Mouse (Mus musculus) spleen, embryonic (tissue): Measurements from ENCODE around the gene Acadsb.
"Not testable (repeated sequence)": the region's sequence is repeated elsewhere in the genome, so short reads cannot be mapped to it uniquely, and the experiment has no call there.

ENCODE experiments used
- CTCF ChIA-PET: fragments of 350-600 bp; sonication (Branson Sonifier 250); formaldehyde crosslinking; loops from one replicate; lab custom pipeline; 2022; lab: Charles Lee

Gene Acadsb

DNA sequence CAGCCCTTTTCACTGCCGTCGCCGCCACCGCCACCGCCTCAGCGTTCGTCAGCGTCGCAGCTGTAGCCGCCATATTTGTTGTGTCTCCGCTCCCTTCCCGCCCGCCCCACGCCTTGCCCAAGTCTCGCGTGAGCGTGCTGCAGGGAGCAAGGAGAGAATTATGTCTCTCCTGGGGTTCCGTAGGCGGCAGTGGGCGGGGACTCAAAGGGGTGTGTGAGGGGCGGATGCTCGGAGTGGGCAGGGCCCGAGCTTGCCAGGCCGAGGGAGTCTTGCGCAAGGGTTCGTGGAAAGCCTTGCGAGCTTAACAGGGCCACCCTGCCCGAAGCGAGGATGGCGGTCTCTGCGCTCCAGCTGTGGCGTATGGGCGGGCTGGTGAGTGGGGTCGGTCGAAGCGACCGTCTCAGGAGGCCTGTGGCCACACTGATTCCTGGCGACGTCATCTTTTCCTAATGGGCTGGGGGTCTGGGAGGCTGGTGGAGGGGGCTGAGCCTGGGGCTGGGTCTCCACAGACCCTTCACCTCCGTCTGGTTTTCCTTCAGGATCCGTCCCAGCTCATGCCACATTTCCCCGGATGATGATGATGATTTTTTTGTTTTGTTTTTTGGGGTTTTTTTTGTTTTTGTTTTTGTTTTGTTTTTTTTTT lies at the start of gene Acadsb, which contains the start of gene Ikzf5:
TSS of gene Acadsb (plus strand) at position 186 of the 643 bp plus-strand sequence.
TSS of gene Ikzf5 (minus strand) at position 106 of the 643 bp plus-strand sequence.
- CTCF ChIA-PET = no interaction called here

DNA sequence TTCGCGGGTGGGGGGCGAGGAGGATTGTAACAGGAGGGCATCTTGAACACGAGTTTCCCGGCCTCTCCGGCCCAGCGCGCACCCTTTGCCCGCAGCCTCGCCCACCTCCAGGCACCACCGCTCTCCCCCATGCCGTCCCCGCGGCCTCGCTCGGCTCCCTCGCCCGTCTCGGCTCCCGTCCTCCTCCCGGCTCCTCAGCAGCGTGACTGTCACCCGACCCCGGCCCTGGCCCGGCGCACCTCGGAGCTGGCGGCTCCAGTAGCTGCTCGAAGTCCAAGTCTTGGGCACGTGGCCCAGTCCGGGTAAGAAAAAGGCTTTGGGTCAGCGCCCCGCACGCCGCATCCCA lies 48.2 kb upstream of the Acadsb start:
- CTCF ChIA-PET = no interaction called here

DNA sequence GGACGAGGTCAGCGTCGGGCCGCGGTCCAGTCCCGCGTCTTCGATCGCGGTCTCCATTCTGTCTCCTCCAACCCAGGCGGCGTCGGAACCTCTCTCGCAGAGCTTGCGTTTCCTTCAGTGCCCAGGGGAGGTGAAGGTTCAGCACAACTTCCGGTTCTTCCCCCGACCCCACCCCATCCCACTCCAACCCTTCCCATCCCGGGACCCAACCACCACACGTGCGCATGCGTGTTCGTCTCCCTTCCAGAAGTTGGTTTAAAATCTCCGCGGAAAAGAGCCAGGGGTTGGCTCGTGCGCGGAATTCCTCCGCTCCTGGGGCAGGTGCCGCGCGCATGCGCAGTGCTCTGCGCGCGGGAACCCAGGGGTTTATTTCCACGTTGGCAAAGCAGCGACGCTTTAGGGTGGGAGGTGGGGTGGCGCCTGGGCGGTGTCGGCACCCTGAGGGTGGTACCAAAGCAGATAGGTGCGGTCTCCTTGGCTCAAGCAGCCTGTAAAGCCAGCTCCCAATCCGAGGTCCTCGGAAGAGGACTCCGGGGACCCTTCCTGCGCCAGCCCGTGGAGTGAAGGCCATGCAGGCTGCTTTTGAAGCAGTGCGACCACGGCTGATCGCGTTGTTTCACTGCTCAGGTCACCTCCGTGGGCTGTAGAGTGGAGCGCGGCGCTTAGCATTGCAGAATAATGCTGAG lies 47.6 kb upstream of the Acadsb start, which contains the start of gene 2310057M21Rik:
TSS of gene 2310057M21Rik (minus strand) at position 145 of the 686 bp plus-strand sequence.
- CTCF ChIA-PET = interaction anchor here (1.0 kb wide), 1 partner anchor 9 kb away, joined by 5 read pairs; no protein-coding TSS in a partner anchor

DNA sequence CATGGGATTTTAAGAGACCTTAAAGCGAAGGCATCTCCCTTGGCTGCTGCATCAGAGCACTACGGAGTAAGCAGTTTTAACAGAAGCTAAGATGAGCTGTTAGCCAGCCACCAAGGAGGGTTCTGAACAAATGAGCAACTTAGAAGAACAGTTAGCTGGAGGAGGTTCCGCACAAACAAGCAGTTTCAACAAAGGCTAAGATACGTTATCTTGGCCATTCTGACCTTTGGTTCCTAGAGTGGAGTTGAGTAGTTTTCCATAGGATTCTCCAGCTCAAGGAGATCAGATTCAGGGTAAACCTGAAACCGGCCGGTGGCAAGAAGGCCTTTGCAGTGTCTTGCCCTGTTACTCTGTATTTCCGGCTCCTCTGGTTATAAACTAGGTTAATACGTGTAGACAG lies 46.3 kb upstream of the Acadsb start:
- CTCF ChIA-PET = no interaction called here

DNA sequence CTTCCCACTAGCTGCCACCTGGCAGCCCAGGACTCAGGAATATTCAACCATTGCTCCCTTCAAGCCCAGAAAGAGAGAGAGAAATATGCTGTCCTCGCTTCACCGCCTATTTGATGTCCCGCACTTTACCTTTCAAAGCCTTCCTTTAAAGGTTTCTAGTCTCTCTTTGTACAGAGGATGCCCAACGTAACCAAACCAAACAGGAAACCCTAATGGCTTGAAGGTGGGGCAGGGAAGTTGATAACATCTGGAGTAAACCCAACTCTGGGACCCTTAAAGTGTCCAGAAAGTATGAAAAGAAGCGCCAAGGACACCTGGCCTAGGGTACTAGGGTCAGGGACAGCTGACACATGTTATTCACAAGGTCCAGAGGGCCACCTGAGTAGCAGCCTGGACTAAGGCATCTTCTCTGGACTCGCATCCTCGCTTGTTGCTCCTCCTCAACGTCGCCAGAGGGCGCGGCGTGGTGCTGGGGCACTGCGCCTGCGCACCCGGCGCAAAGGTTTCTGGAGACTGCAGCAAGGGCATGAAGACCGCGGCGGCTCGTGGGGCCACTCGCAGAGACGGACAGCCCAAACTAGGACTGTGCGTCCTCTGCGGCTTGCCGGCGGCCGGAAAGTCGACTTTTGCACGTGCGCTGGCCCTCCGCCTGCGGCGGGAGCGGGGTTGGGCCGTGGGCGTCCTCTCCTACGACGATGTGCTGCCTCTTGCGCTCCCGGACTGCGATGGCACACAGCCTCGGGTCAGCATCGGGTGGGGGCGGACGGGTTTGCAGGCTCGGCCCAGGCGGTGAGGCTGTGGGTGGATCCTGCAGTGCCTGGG lies 39.5 kb upstream of the Acadsb start, which contains the start of gene Pstk:
TSS of gene Pstk (plus strand) at position 494 of the 822 bp plus-strand sequence.
- CTCF ChIA-PET = interaction anchor here (0.9 kb wide), 1 partner anchor 8 kb away, joined by 5 read pairs; the partner anchor contains the start of gene 2310057M21Rik

DNA sequence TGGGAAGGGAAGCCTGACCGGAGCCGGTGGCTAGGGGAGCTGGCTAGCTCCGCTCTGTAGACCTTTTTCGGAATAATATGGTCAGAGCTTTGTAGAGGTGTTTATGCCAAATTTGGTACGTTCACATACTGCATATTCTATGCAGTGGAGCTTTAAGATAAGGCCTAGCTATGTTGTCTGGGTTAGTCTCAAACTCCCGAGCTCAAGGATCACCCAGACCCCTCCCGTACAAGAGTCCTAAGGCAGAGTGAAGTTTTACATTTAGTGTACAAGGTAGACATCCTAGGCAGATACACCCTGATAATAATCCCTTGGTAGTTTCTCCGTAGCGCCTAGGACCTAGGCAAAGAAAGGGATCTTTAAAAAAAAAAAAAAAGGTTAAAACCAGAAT lies 38.9 kb upstream of the Acadsb start:
- CTCF ChIA-PET = interaction anchor here (0.7 to 0.9 kb wide), 2 partner anchors 9 to 30 kb away, joined by 4 to 5 read pairs; partner anchors contain the start of gene 2310057M21Rik

DNA sequence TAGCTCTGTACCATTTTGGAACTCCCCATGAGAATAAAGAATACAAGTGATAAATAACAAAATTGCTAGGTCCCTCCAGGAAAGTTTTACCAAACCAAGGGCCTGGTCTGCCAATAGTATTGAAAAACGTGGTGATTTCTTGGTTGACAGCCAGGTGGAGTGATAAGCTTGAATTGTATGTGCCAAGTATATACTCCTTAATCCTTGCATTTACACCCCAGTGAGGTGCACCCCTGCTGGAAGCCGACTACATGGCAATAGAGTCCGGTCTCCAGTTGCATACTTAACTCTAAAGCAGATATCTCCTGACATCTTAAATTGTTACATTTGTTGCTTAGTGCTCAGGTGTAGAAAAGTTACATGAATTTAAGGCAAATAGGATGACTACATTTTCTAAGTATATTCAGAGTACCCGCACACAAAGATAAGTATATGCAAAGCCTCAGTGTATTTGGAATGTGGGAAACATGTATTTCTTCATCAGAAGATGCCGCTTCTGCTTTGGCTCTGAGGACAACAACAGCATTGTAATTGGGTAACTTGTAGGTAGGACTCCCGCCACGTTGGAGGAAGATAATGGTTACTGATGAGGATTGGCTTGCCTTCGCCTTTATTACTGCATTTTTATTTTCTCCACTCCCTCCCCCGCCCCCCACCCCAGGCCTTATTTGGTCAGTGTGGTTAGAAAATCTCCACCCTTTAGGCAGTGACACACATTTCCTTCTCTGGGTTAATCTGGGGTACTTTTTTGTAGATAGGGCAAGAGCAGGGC lies 38.3 kb upstream of the Acadsb start:
- CTCF ChIA-PET = interaction anchor here (0.7 to 0.9 kb wide), 2 partner anchors 9 to 29 kb away, joined by 4 to 5 read pairs; partner anchors contain the start of gene 2310057M21Rik

DNA sequence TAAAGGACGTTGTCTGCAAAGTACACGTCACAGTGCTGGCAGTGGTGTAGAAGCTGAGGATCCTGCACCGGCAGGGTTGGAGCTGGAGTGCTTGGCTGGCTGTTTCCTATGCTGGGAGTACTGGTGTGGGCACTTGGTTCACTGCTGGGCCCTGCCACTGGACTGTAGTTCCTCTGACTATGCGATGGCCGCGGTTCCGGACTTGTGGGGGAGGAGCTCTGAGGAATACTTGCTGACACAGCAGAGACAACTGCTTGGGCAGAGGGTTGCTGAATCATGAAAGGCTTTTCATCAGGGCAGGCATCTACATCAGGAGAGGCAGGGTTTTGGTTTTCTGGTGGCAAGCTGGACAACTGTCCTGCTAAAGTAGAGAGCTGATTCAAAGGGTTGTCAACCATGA lies 18.6 kb upstream of the Acadsb start:
- CTCF ChIA-PET = not testable (repeated sequence)

DNA sequence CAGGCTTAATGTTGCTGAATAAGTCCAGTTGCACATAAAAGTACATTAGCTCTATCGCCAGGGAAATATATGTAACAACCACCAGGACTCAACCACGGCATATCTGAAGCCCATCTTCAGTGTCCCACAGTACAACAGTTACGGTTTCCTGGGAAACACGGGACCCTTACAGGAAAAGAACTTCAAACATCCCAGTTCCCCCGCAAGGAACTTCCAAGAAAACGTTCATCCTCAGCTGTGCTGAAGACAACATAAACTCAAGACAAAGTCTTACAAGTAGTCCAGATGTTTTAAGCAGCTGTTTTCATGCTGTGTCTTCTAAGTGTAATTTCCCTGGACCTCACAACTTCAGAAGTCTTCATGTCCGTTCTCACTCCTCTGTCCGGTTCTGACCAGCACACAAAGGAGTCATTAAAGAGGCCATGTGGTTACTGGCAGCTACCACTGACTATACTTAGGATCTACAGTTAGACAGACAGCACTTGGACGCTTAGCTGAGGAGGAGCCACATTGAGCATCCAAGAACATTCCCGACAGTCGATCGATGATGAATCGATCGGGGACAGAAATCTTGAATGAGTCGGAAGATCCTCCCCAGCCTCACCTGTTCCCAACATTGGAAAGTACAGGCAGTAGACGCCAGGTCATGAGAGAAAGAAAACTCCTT lies 947 bp upstream of the Acadsb start:
- CTCF ChIA-PET = no interaction called here

DNA sequence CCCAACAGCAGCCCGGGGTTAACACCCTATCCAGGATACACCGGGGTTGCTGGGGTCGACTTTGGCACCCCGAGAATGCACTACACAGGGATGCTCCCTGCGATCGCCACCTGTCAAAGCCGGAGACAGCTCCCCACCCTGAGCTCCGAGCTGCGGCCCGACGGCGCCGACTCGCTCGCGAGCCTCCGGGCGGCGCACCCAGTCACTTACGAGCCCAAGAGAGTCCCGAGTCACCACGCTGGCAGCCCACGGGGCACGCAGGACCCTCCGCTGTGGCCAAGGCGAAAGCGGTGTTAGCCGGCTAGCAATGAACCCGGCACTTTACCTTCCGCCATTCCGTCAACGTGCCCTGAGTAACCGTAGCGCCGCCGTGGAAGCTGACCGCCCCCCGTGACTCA lies 414 bp upstream of the Acadsb start:
- CTCF ChIA-PET = no interaction called here

DNA sequence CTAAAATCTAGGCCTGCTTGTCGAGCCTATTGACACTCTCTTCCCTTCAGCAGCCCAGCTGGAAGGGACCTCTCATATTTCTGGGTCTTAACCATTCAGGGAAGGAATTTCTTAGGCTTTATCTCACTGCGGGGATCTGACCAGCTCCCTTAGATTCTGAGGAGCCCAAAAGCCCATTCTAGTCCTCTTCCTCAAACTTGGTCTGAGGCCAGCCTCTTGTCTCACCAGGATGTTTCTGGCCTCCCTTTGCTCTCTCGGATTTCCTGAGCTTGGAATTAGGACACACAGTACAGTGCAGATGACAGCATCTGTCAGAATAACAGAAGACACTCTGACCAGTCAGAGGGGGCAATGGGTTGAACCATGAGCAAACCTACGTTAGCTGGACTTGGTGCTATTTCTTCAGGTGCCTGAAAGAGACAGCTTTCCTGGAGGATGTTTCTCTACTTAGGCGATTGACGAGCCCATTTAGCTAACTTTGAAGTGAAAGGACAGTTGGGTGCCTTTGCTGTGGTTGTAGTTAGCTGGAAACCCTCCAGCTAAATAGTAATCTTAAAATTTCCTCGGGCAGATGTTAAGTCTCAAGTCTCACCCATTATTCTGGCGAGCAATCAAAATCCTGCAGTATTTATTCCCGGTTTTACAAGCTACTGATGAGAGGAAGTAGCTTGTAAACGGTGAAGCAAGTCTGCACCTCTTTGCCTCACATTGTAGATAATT lies 980 bp downstream of the Acadsb start:
- CTCF ChIA-PET = no interaction called here

DNA sequence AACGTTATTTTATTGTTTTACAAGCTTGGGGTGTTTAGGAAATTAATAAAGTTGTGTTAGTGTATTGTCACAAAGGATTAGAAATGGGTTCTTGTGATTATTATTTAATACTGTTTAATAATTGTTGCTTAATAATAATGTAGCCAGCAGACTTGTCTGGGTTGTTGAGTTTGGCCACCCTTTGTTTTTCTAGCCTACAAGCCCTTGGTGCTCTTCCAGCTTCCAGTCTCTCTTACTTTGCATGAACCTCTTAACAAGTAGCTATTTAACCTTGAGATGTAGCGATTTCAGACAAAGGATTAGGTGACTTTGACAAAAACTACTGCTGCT lies 1.5 kb downstream of the Acadsb start:
- CTCF ChIA-PET = no interaction called here

DNA sequence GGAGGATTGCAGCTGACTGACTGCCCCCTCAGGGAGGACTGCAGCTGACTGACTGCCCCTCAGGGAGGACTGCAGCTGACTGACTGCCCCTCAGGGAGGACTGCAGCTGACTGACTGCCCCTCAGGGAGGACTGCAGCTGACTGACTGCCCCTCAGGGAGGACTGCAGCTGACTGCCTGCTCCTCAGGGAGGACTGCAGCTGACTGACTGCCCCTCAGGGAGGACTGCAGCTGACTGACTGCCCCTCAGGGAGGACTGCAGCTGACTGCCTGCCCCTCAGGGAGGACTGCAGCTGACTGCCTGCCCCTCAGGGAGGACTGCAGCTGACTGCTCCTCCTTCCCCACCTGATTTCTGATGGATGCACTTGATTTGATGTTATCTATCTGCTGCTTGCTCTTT lies 6.3 kb downstream of the Acadsb start:
- CTCF ChIA-PET = not testable (repeated sequence)

DNA sequence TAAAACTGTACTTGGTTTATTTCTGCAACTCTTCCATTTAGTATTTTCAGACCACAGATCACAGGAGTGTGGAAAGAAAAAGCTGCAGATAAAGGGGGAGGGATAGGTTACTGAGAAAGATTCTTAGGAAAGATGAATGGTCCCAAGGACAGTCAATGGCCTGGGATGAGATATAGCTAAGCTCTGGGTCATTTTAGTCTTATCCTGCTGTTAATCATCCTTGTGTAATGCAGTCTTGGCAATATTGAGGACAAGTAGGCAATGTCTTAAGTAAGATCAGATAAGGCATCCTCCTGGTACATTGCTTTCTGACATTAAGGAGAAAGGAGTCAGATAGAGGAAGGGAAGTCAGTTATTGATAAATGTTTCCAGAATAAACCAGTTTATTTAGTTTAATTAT lies 7.2 kb downstream of the Acadsb start:
- CTCF ChIA-PET = no interaction called here

DNA sequence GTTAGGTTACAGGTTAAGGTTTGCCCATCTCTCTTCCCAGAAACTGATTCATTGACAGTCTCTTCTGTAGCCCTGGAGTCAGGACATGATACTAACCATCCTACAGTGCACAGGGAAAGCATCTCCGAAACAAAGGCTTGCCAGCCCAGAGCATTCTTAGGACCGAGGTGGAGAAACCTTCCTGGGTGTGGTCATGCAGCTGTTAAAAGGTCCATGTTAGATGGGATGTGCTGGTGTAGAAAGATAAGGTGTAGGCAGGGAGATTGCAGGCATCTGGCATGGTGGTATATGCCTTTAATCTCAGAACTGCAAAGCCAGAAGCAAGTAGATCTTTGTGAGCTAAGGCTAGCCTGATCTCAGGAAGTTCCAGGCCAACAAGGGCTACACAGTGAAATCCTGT lies 14.5 kb downstream of the Acadsb start:
- CTCF ChIA-PET = no interaction called here

DNA sequence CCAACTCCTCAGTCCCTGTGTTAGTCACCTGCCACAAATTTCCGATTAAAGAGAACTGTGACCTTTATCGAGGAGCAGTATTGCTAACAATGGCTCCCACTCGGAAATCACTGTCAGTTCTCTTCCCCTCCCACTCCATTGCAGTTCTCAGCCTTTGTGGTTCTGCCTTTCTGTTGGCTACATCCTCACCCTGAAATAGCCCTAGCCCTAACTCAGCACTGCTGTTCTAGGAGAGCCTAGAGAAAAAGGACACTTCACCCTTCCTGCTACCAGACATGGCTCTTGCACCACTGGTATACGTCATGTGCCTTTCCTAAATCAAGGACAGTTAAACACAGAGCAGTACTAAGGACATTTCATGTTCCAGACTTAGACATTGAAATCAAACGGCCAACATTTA lies 16.9 kb downstream of the Acadsb start:
- CTCF ChIA-PET = no interaction called here

DNA sequence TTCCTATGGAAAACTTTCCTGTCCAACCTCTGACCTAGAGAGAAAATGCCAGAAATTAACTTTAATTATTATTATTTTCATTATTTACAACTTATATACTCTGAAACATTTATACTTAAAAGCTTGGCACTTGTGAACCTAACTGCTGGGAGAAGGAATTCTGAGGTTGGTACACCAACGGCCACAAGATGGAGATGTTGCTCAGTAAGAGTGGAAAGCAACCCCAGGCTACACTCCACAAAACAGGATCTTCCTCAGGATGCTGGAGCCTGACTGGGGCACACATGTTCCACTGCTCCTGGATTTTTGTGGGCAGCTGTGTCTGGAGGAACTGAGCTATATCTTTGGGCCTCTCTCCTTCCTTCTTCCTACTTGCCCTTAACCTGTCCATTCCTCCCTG lies 21.8 kb downstream of the Acadsb start:
- CTCF ChIA-PET = no interaction called here

DNA sequence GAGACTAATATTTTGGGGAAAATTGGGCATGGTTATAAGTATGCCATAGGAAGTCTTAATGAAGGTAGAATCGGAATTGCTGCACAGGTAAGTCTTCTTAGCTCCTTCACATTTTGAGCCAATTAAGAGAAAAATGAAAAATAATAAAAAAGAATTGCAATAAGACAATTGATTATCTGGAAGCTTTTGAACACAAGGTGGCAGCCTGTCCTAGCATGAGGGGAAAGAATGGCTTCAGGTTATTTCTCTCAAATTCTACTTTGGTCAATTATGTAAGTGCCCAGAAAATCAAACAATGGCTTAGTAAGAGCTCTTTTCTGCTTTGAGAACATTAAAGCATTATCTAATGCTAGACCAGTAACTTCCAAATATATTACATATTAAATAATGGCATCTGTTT lies 23.9 kb downstream of the Acadsb start:
- CTCF ChIA-PET = no interaction called here

DNA sequence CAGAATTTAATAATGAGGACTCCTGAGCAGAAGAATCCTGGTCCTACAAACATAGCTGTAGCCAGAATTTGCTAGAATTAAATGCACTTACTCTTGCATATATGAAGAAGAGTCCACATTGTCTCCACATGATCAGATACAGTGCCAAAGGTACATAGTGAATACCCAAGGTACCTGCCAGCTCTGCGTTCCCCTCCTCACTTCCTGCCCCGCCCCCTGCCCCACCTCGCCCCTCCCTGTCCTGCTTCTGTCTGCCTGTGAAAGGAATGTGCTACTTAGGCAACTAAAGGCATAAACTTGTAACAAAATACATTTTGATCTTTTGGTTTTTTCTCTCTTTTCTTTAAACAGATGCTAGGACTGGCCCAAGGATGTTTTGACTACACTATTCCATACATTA lies 26.6 kb downstream of the Acadsb start:
- CTCF ChIA-PET = no interaction called here

DNA sequence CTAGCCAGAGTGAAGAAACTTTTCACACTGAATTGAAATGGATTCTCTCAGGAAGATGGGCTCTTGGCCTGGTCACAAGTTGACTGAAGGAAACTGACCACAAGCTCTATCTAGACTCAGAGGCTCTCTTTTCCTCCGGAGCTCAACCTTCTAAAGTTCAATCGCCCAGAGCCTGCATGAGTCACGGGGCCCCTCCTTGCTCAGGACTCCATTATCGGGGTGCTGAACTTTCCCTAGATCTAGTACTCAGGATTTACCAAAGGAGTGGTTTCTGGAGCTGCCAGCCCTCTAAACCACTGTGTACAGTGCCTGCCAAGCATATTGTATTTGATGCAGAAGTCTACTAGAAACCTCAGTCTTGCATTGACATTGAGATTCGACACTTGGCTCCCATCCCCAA lies 46.3 kb downstream of the Acadsb start:
- CTCF ChIA-PET = no interaction called here
